Mouse (Mus musculus) heart, embryonic 14.5 days (tissue): ENCODE data around the gene Rel. TPM values are rescaled to one million over a fixed set of nuclear protein-coding genes. Genes with fewer than 3 reads are reported as not detected.
A peak's percentile ranks its signal among the peaks of the same experiment; 100 is the strongest.

Source experiments
- ATAC-seq: fragments of 200-750 bp; cut with Nextera tagmentation; 2 replicates; pipeline ENCODE4 v1.8.0; 2017; ENCODE audit warnings: low read depth, moderate TSS enrichment; ENCODE audit not compliant: insufficient number of reproducible peaks, insufficient read depth, low FRiP score
- H3K27ac ChIP-seq, 2 experiments: fragments of 200-500 bp in 1 of 2; fragments of 300-500 bp in 1 of 2; sonication (generic) in 1 of 2; replicated peaks in 1 of 2; 2 replicates each; pipeline ENCODE4 v1.5.1; 2012 to 2014; ENCODE audit warnings: low read depth in 2 of 2, low read length in 2 of 2, control low read depth in 1 of 2, mild to moderate bottlenecking in 1 of 2, mixed read lengths in 1 of 2; ENCODE audit not compliant: control insufficient read depth in 1 of 2, insufficient read depth in 1 of 2
- H3K27me3 ChIP-seq: fragments of 300-500 bp; sonication (generic); 2 replicates; pipeline ENCODE4 v1.6.1; 2014; ENCODE audit warnings: mild to moderate bottlenecking, low read length, control low read depth; ENCODE audit not compliant: control insufficient read depth, insufficient read depth
- H3K36me3 ChIP-seq: fragments of 300-500 bp; sonication (generic); 2 replicates; pipeline ENCODE4 v1.6.1; 2014; ENCODE audit warnings: mild to moderate bottlenecking, control low read depth, low read length, mixed read lengths; ENCODE audit not compliant: control insufficient read depth, insufficient read depth
- H3K4me1 ChIP-seq, 2 experiments: fragments of 200-500 bp in 1 of 2; fragments of 300-500 bp in 1 of 2; sonication (generic) in 1 of 2; 2 replicates each; pipeline ENCODE4 v1.6.1; 2012 to 2014; ENCODE audit warnings: low read length in 2 of 2, control low read depth in 1 of 2, mixed read lengths in 1 of 2; ENCODE audit not compliant: control insufficient read depth in 2 of 2, insufficient read depth in 2 of 2
- H3K4me2 ChIP-seq: fragments of 300-500 bp; sonication (generic); 2 replicates; pipeline ENCODE4 v1.6.1; 2014; ENCODE audit warnings: mild to moderate bottlenecking, low read length
- H3K4me3 ChIP-seq, 2 experiments: fragments of 200-500 bp in 1 of 2; fragments of 300-500 bp in 1 of 2; sonication (generic) in 1 of 2; 2 replicates each; pipeline ENCODE4 v1.5.1; 2012 to 2014; ENCODE audit warnings: low read length in 2 of 2, mild to moderate bottlenecking in 2 of 2, control low read depth in 1 of 2, low read depth in 1 of 2, moderate library complexity in 1 of 2; ENCODE audit not compliant: control insufficient read depth in 1 of 2, insufficient read depth in 1 of 2
- H3K9ac ChIP-seq: fragments of 300-500 bp; sonication (generic); 2 replicates; pipeline ENCODE4 v1.6.1; 2014; ENCODE audit warnings: mild to moderate bottlenecking, low read length
- H3K9me3 ChIP-seq: fragments of 300-500 bp; sonication (generic); 2 replicates; pipeline ENCODE4 v1.6.1; 2016; ENCODE audit warnings: low read length, control low read depth; ENCODE audit not compliant: control insufficient read depth
- WGBS: fragments of 180-500 bp; shearing (Covaris S2); extraction: QIAGEN DNeasy Blood & Tissue Kit; methylation state at CpG from one replicate; pipeline ENCODE4 v1.1.7; 2014; 5-methylcytosine and 5-hydroxymethylcytosine counted together
- polyA plus RNA-seq: library from polyadenylated mRNA; unstranded; fragments of >200 nt; fragmentation: Nextera tagmentation; extraction: Ambion mirVana; gene quantifications from 2 replicates; pipeline ENCODE4 v1.2.1, GENCODE M21; 2014

The Rel gene
- polyA plus RNA-seq, 1 experiment from 2014 or later: 1.9 TPM

- WGBS: 79% methylated on average over 5 of the region's 5 CpGs
- H3K27ac ChIP-seq: no peak overlapping the region
- H3K4me3 ChIP-seq: no peak overlapping the region
- no peaks in the 10 kb centered on the region for H3K27me3 ChIP-seq
- H3K9me3 ChIP-seq: no peaks in the 10 kb centered on the region
- H3K4me2 ChIP-seq: no peak overlapping the region
- H3K36me3 ChIP-seq: no peaks in the 10 kb centered on the region
- H3K9ac ChIP-seq: no peak overlapping the region
- no peaks in the 10 kb centered on the region for H3K4me1 ChIP-seq
- no peak for ATAC-seq
Observed at GRCm38 (mm10) chr11:23783085-23783484, 12.3 kb upstream of the Rel start.

GRCm38 (mm10) chr11:23782038-23782437, 11.3 kb upstream of the Rel start:
- WGBS: 77% methylated on average over 3 of the region's 3 CpGs
- no peak overlapping the region for H3K27ac ChIP-seq
- no peaks in the 10 kb centered on the region for H3K27me3 ChIP-seq
- no peaks in the 10 kb centered on the region for H3K4me1 ChIP-seq
- ATAC-seq: no peak
- no peaks in the 10 kb centered on the region for H3K9me3 ChIP-seq
- H3K9ac ChIP-seq: no peak overlapping the region
- H3K4me2 ChIP-seq: no peak overlapping the region
- no peaks in the 10 kb centered on the region for H3K36me3 ChIP-seq
- no peak overlapping the region for H3K4me3 ChIP-seq

- Histone ChIP-seq H3K27me3 (no peaks in the 10 kb centered on the region), H3K4me3 (no peak overlapping the region), H3K4me1 (no peaks in the 10 kb centered on the region), H3K36me3 (no peaks in the 10 kb centered on the region), H3K4me2 (no peak overlapping the region), H3K27ac (no peak overlapping the region), H3K9me3 (no peaks in the 10 kb centered on the region), H3K9ac (no peak overlapping the region)
- ATAC-seq: no peak
- WGBS: 84% methylated on average over 8 of the region's 8 CpGs
Observed at GRCm38 (mm10) chr11:23778787-23779201, 8.0 kb upstream of the Rel start.

GRCm38 (mm10) chr11:23772471-23772870, 1.7 kb upstream of the Rel start:
- WGBS: 19% methylated on average over 1 of the region's 1 CpGs
- peak overlapping the region in 1 of 2 experiments; percentile 65; a peak in 2 of 4 replicates for H3K27ac ChIP-seq
- peaks cover 0 to 9% of the 10 kb centered on the region in 2 experiments; a peak in 1 of 4 replicates for H3K4me1 ChIP-seq
- no peak for ATAC-seq
- H3K4me2 ChIP-seq: no peak overlapping the region
- no peaks in the 10 kb centered on the region for H3K9me3 ChIP-seq
- no peak overlapping the region for H3K9ac ChIP-seq
- H3K4me3 ChIP-seq: no peak overlapping the region
- no peaks in the 10 kb centered on the region for H3K36me3 ChIP-seq
- no peaks in the 10 kb centered on the region for H3K27me3 ChIP-seq

GRCm38 (mm10) chr11:23771507-23772097, 832 bp upstream of the Rel start:
- Histone ChIP-seq H3K4me1 (peaks cover 0 to 9% of the 10 kb centered on the region in 2 experiments; a peak in 1 of 4 replicates), H3K9me3 (no peaks in the 10 kb centered on the region), H3K4me2 (peak overlapping the region; percentile 82), H3K9ac (peak overlapping the region; percentile 91), H3K36me3 (no peaks in the 10 kb centered on the region), H3K4me3 (peak overlapping the region; percentile 79 to 81), H3K27ac (peak overlapping the region; percentile 98), H3K27me3 (no peaks in the 10 kb centered on the region)
- 5% methylated on average over 21 of the region's 21 CpGs for WGBS
- no peak for ATAC-seq

- peak overlapping the region; percentile 82 for H3K4me2 ChIP-seq
- H3K27ac ChIP-seq: peak overlapping the region; percentile 98
- no peaks in the 10 kb centered on the region for H3K9me3 ChIP-seq
- no peaks in the 10 kb centered on the region for H3K27me3 ChIP-seq
- H3K9ac ChIP-seq: peak overlapping the region; percentile 91
- ATAC-seq: no peak
- peak overlapping the region; percentile 79 to 81 for H3K4me3 ChIP-seq
- H3K4me1 ChIP-seq: peaks cover 0 to 9% of the 10 kb centered on the region in 2 experiments; a peak in 1 of 4 replicates
- H3K36me3 ChIP-seq: no peaks in the 10 kb centered on the region
- under 1% methylated on average over 24 of the region's 24 CpGs for WGBS
Observed at GRCm38 (mm10) chr11:23770510-23770759, 335 bp downstream of the Rel start.

- WGBS: under 1% methylated on average over 25 of the region's 25 CpGs
- Histone ChIP-seq H3K9me3 (no peaks in the 10 kb centered on the region), H3K9ac (peak overlapping the region; percentile 91), H3K4me2 (peak overlapping the region; percentile 82), H3K4me1 (peaks cover 0 to 9% of the 10 kb centered on the region in 2 experiments; a peak in 1 of 4 replicates), H3K27ac (peak overlapping the region; percentile 98), H3K4me3 (peak overlapping the region; percentile 79 to 81), H3K27me3 (no peaks in the 10 kb centered on the region), H3K36me3 (no peaks in the 10 kb centered on the region)
- no peak for ATAC-seq
Observed at GRCm38 (mm10) chr11:23769686-23770509, 872 bp downstream of the Rel start.
